Mouse (Mus musculus) CD8-positive naive resting alpha-beta T cell, adult 2 months (primary cell): ENCODE results near the gene Lactb.

Source experiments
- DNase-seq, 2 experiments: peaks; one replicate each; pipeline ENCODE4 v3.0.0; 2022; ENCODE audit warnings: low read depth in 2 of 2, low spot score in 2 of 2

The Lactb gene

DNA sequence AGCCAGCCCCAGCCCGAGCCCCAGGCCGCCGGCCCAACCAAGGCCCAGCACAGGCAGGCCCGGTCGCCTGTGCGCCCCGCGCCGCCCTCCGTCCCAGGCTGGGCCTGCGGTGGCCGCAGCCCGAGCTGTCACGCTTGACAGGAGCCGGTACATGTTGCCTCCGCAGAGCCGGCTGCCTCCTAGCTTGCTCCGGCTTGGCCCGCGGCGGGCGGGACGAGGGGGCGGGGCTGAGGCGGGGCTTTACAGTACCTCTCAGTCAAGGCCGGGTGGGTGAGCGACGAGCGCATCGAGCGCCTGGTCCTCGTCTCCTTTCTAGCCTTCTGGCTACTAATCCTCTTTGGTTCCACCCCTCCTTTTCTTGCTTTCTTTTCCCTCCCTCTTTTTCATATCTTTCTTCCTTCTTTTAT lies at the start of gene Lactb:
Gene Lactb, minus strand, starts transcription at position 246 of the 407 bp plus-strand sequence.
- peak; percentile 87 to 92 for DNase-seq

- DNase-seq = no peak
Observed at GRCm38 (mm10) chr9:67023371-67023770, 48.1 kb upstream of the Lactb start.

DNA sequence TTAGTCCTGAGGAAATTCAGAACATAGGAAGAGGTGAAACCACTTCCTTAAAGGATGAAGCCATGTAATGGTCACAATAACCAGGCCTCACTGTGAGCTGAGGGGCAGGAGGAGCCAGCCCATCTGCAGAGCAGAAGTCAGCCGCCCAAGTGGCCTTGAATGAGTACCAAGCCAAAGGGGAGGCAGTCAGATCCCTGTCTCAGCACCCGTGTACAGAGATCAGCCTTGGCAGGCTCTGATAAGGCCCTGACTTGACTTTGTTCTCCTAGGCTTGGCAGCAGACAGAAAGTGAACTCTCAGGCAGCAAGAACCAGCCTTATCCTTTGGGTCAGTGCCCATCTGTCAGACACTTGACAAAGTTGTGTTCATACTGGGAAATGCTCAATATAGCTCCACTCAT lies 44.8 kb upstream of the Lactb start:
- DNase-seq = no peak

DNA sequence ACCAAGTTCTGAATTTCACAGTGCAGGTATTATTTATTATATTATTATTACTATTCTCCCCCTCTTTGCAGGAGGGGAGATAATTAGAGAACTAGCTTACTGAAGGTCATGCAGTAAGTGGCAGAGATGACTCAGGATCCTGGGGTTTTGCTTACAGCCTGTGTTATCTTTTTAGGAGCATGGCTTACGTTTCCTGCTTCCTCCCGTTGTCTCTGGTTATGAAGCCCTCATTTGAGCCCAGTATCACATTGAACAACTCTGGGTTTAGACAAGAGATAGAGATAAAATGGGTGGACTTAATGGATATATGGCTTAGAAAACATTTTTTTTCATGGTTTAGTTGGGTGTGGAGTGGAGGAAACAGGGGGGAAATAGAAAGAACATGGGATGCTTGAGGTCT lies 38.2 kb upstream of the Lactb start:
- DNase-seq = no peak

- no peak for DNase-seq
Observed at GRCm38 (mm10) chr9:67012470-67012869, 37.2 kb upstream of the Lactb start.

- no peak for DNase-seq
Observed at GRCm38 (mm10) chr9:67011483-67011882, 36.2 kb upstream of the Lactb start.

DNA sequence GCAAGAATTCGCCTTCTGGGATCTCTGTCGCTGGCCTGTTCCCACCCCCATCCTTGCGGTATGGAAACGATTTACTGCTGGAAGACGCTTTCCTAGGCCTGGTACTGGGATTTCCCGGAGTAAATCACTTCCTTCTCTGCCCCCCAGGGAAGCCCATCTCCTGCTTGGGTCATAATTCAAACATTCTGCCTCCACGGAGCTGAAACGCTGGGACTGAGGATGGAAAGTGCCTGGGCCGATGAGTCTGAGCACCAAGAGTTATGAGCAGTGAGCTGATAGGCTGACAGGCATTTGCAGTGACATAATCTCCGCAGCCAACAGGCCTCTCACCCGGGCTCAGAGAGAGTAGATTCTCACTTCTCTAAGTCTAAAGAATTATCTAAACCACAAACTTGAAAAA lies 33.5 kb upstream of the Lactb start:
- DNase-seq = no peak

DNA sequence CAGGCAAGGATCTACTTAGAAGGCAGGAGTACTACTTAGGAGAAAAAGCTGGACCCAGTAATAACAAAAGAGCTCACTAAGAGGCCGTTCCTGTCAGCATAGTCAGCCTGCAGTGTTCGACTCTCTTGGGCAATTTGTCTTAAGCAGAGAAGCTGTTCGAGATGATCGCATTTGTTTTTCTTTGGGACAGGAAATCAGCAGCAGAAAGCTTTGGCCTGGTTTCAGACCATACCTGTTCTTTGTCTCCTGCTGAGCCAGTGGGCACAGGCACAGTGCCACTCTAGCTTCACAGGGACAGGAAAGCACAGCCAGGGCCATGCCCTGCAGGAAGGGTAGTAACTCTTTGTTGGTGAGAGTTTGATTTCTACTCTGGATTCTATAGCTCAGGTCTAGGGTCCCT lies 31.1 kb upstream of the Lactb start:
- no peak for DNase-seq

- no peak for DNase-seq
Observed at GRCm38 (mm10) chr9:67005161-67005742, 30.0 kb upstream of the Lactb start.

DNA sequence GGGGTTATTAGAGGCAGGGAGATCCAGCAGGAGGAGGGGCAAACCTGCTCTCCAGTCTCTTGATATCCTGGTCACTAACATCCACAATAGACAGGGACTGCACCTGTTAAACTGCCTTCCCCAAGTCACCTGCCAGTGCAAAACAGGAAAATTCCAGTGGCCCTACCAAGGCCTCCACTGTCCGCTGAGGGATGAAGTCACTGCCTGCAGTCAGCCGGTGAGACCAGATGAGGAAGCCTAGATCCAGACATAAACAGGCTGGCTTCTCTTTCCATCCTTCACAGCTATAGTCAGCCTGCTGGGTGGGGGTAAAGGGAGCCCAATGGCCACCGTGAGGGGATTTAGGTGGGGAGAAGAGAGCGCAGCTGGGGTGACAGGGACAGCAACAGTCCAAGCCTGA lies 28.4 kb upstream of the Lactb start:
- DNase-seq = no peak

- DNase-seq = no peak
Observed at GRCm38 (mm10) chr9:67003156-67003555, 27.9 kb upstream of the Lactb start.

- no peak for DNase-seq
Observed at GRCm38 (mm10) chr9:67001506-67001905, 26.2 kb upstream of the Lactb start.

DNA sequence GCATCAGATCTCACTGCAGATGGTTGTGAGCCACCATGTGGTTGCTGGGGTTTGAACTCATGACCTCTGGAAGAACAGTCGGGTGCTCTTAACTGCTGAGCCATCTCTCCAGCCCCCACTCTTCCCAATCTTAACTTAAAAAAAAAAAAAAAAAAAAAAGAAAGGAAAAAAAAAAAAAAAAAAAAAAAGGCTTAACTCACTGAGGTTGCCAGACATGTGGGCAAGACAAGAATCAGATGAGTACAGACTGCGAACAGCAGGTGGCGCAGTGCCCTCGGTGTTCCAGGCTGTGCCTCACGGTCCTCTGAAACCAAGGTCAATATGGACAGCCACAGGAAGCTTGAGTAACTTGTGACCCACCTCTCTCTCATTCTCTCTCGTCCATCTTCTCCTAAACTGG lies 25.8 kb upstream of the Lactb start:
- peak; percentile 41 to 65 for DNase-seq

GRCm38 (mm10) chr9:66999698-67000097 lies 24.4 kb upstream of the Lactb start:
- no peak for DNase-seq

GRCm38 (mm10) chr9:66991750-66992410 lies 16.6 kb upstream of the Lactb start:
- DNase-seq = no peak

DNA sequence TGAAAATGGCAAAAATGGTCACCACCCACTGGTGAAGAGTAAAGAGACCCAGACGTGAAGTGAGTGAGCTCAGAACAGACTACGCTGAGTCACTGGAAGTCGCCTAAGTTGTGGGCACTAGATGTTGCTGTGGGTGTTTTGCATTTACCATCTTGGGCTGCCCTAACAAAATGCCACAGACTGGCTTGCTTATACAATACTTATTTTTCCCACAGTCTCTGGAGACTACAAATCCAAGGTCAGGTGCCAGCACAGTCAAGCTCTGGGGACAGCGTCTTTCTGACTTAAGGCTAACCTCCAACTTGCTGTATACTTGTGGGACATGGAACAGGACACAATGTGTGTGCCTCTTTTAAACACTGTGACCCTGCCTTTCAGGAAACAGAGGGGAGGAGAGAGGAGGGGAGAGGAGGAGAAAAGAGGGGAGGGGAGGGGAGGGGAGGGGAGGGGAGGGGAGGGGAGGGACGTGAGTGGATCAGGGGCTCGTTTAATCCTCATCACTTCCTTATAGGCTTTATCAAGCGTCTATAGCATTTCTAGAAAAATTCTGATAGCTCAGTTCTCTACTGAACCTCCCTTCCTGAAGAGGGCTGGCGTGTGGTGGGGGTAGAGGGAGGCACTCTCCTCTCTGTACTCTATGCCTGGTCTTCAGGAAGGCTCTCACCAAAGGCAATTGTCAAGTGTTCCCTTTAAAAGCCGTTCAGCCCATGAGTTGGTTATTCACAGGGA lies 15.9 kb upstream of the Lactb start:
- DNase-seq = no peak

- DNase-seq = no peak
Observed at GRCm38 (mm10) chr9:66990046-66990445, 14.8 kb upstream of the Lactb start.

DNA sequence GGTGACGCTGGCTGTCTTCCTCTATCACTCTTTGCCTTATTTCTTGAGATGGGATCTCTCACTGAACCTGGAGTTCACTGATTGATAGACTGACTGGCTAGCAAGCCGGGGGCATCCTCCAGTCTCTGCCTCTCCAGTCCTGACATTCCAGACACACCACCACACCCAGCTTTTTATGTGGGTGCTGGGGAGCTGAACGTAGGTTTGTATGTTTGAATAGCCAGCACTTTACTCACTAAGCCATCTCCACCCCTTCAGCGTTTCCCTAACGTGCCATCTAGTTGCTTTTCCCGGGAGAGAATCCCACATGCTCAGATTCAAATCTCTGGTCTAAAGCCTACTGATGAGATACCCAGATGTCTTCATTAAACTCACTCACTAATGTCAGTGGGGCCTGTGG lies 14.3 kb upstream of the Lactb start:
- no peak for DNase-seq

DNA sequence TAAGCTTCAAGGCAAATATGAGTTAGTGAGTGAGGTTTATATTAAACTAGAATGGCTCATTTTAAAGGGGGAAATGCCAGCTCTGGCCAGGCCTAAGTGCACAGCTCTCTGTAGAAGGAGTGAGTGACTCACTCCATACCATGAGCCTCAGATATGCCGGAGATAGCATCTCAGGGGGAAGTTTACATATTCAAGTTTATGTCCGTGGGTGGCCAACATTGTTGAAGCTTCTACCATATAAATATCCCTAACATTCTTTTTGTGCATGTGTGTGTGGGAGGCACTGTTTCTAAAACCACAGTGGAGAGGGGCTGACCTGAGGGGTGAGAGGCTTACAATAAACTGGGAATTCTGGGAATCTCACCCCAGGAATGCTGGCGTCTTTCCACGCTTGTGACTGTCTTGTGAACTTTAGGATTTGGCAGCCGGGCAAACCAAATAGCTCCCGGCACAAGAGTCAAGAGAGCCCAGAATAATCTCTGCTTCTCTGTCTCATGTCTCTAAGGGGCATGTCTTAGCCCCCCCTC lies 13.7 kb upstream of the Lactb start:
- no peak for DNase-seq

- DNase-seq = no peak
Observed at GRCm38 (mm10) chr9:66988198-66988887, 13.1 kb upstream of the Lactb start.

DNA sequence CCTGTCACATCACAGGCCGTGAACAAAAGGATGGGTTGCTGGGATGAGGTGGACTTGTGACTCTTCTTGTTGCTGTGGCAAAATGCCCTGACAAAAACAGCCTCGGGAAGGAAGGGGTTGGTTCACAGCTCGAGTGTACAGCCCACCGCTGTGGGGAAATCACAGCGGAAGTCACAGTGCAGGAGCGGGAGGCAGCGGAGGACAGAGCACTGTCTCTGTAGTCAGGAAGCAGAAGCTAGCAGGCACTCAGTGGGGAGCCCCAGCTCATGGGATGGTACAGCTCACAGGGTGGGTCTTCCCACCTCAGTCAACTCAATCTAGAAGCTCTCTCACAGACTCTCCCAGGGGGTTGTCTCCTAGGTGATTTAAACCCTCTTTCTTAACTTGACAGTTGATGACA lies 10.1 kb upstream of the Lactb start:
- peak; percentile 27 to 33 for DNase-seq

- no peak for DNase-seq
Observed at GRCm38 (mm10) chr9:66982085-66982484, 6.8 kb upstream of the Lactb start.
